Mouse (Mus musculus) C2C12 (cell line): ENCODE results near the gene Hpcal1. TPM values are rescaled to one million over a fixed set of nuclear protein-coding genes. Genes with fewer than 3 reads are reported as not detected.

Source experiments
- H3K27me3 ChIP-seq: one replicate; pipeline ENCODE4 v1.6.1; 2011; ENCODE audit not compliant: control insufficient read depth, insufficient read depth, insufficient read length
- H3K36me3 ChIP-seq: one replicate; pipeline ENCODE4 v1.6.1; 2011; ENCODE audit not compliant: control insufficient read depth, insufficient read depth
- H3K4me3 ChIP-seq: one replicate; pipeline ENCODE4 v1.5.1; 2011; ENCODE audit warnings: mild to moderate bottlenecking, control low read depth; ENCODE audit not compliant: poor library complexity, insufficient read depth, severe bottlenecking
- H3K79me2 ChIP-seq: one replicate; pipeline ENCODE4 v1.6.1; 2011; ENCODE audit not compliant: control insufficient read depth, insufficient read depth
- H3K79me3 ChIP-seq: one replicate; pipeline ENCODE4 v1.6.1; 2011; ENCODE audit warnings: low read depth, control low read depth
- H3ac ChIP-seq: one replicate; pipeline ENCODE3; 2011; ENCODE audit warnings: low read depth; ENCODE audit not compliant: control insufficient read depth, insufficient read length
- CEBPB ChIP-seq: IDR thresholded peaks from one replicate; pipeline ENCODE4 v1.6.1; 2011; ENCODE audit warnings: low read depth, mild to moderate bottlenecking, control low read depth, moderate library complexity
- CTCF ChIP-seq: IDR thresholded peaks from one replicate; pipeline ENCODE4 v1.5.1; 2011; ENCODE audit not compliant: control insufficient read depth, insufficient read depth, insufficient read length
- FOSL1 ChIP-seq: IDR thresholded peaks from one replicate; pipeline ENCODE4 v1.8.0; 2011; ENCODE audit warnings: mild to moderate bottlenecking, low read length; ENCODE audit not compliant: poor library complexity, insufficient read depth, severe bottlenecking
- MAX ChIP-seq: IDR thresholded peaks from one replicate; pipeline ENCODE4 v1.6.1; 2011; ENCODE audit warnings: mild to moderate bottlenecking, control low read depth
- MYOD1 ChIP-seq: IDR thresholded peaks from one replicate; pipeline ENCODE4 v1.6.1; 2011; ENCODE audit warnings: low read depth; ENCODE audit not compliant: control insufficient read depth, insufficient read length
- MYOG ChIP-seq: IDR thresholded peaks from one replicate; pipeline ENCODE4 v1.6.1; 2011; ENCODE audit not compliant: control insufficient read depth, insufficient read length; ENCODE audit errors: extremely low read depth
- USF1 ChIP-seq: IDR thresholded peaks from one replicate; pipeline ENCODE4 v1.6.1; 2011; ENCODE audit warnings: low read depth, mild to moderate bottlenecking, control low read depth, moderate library complexity
- polyA plus RNA-seq: library from polyadenylated mRNA; unstranded; fragments of >200 nt; fragmentation: generic; extraction: Trizol; gene quantifications from one replicate; pipeline ENCODE4 v1.2.1, GENCODE M21; 2012; ENCODE audit warnings: missing spikeins

The Hpcal1 gene
- polyA plus RNA-seq, 1 experiment = 114 TPM

- no peaks in the 10 kb centered on the region for H3K27me3 ChIP-seq
- H3K79me3 ChIP-seq = peaks cover 86% of the 10 kb centered on the region
- peak overlapping the region; percentile 37 for H3ac ChIP-seq
- H3K4me3 ChIP-seq = no peak overlapping the region
- H3K79me2 ChIP-seq = peaks cover 100% of the 10 kb centered on the region
- TF ChIP-seq MAX (peak; percentile 45), MYOD1 (no peak), FOSL1 (peak; percentile 58), MYOG (no peak)
- peaks cover 7% of the 10 kb centered on the region for H3K36me3 ChIP-seq
Measured at GRCm38 (mm10) chr12:17722452-17723181, 32.0 kb downstream of the Hpcal1 start.

- peak overlapping the region; percentile 37 for H3ac ChIP-seq
- H3K27me3 ChIP-seq = no peaks in the 10 kb centered on the region
- H3K36me3 ChIP-seq = peaks cover 7% of the 10 kb centered on the region
- TF ChIP-seq CTCF (no peak), MAX (no peak), MYOG (no peak), MYOD1 (no peak), USF1 (no peak), CEBPB (no peak), FOSL1 (no peak)
- peaks cover 100% of the 10 kb centered on the region for H3K79me2 ChIP-seq
- H3K79me3 ChIP-seq = peaks cover 82% of the 10 kb centered on the region
- no peak overlapping the region for H3K4me3 ChIP-seq
Measured at GRCm38 (mm10) chr12:17723182-17723570, 32.5 kb downstream of the Hpcal1 start.

DNA sequence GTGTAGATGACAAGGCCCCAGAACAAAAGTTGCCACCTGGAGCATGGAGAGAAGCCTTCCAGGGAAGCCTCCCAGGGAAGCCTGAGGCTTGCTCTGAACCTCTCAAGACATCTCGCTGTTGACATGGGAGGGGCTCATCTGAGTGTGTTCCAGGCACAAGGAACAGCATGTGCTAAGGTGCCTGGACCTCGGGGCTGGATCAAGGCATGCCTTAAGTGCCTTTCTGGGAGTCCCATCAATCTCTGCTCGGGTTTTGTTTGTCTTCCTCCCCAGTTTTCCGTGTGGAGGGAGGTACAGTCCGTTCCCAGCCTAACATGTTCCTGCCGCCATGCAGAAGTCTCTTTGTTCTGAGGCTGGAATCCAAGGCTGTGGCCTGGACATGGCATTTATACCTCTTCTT is 33.3 kb downstream of the Hpcal1 start:
- no peak overlapping the region for H3K4me3 ChIP-seq
- H3K79me3 ChIP-seq = peaks cover 79% of the 10 kb centered on the region
- H3K79me2 ChIP-seq = peaks cover 100% of the 10 kb centered on the region
- no peaks in the 10 kb centered on the region for H3K27me3 ChIP-seq
- TF ChIP-seq CTCF (no peak), USF1 (no peak), FOSL1 (no peak), MYOD1 (no peak), MYOG (no peak), CEBPB (no peak), MAX (no peak)
- peaks cover 7% of the 10 kb centered on the region for H3K36me3 ChIP-seq
- H3ac ChIP-seq = no peak overlapping the region

DNA sequence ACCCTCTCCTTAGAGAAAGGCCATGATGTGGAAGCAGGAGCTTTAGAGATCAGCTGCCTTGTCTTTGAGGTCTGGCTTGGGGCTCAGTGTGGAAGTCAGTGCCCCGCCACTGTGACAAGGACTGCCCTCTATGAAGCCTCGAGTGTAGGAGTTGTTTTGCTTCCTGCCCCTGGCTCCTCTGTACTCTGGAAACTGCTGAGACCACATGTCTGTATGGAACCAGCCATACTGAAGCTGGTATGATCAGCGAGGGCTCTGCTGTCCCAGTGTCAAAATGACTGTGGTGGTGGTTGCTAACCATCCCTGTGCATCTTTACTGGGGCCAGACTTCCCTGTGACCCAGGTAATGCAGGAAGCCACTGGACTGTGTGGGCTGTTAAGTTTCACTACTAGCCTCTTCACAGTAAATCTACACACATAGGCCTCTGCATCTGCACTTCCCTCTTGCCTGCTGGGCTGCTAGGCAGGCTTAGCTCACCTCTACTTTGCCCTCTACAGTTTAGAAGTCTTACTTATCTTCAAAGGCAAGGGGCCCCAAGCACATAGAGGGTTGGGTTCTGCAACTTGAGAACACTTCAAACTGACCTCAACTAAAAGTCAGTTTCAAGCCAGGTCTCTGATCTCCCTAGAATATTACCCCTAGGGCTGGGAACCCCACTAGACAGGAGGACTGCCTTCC is 33.9 kb downstream of the Hpcal1 start:
- peaks cover 7% of the 10 kb centered on the region for H3K36me3 ChIP-seq
- no peak overlapping the region for H3K4me3 ChIP-seq
- peaks cover 74% of the 10 kb centered on the region for H3K79me3 ChIP-seq
- no peaks in the 10 kb centered on the region for H3K27me3 ChIP-seq
- H3ac ChIP-seq = no peak overlapping the region
- no peak for TF ChIP-seq MYOG
- TF ChIP-seq CEBPB = no peak
- no peak for TF ChIP-seq FOSL1
- TF ChIP-seq CTCF = no peak
- no peak for TF ChIP-seq MAX
- no peak for TF ChIP-seq MYOD1
- no peak for TF ChIP-seq USF1
- H3K79me2 ChIP-seq = peaks cover 96% of the 10 kb centered on the region

- peaks cover 70% of the 10 kb centered on the region for H3K79me3 ChIP-seq
- peaks cover 11% of the 10 kb centered on the region for H3K36me3 ChIP-seq
- H3K79me2 ChIP-seq = peaks cover 96% of the 10 kb centered on the region
- no peak for TF ChIP-seq CEBPB
- TF ChIP-seq CTCF = no peak
- TF ChIP-seq USF1 = no peak
- TF ChIP-seq FOSL1 = no peak
- TF ChIP-seq MAX = no peak
- TF ChIP-seq MYOG = no peak
- TF ChIP-seq MYOD1 = no peak
- H3K27me3 ChIP-seq = no peaks in the 10 kb centered on the region
- H3ac ChIP-seq = no peak overlapping the region
- no peak overlapping the region for H3K4me3 ChIP-seq
Measured at GRCm38 (mm10) chr12:17725592-17725991, 34.9 kb downstream of the Hpcal1 start.
